Mouse (Mus musculus): ENCODE measurements at regions not wholly inside any gene's neighbourhood (a gene's known extent, or its start where the extent isn't known, plus 50 kb on each side); places are given as distances from the start of the nearest gene placed in this dataset.

GRCm38 (mm10) chr2:46297274-46297843, 1180.2 kb upstream of the Zeb2 start:
- TF ChIP-seq CTCF (IDR thresholded peaks at IDR 0.05) (no peak), EP300 (IDR thresholded peaks at IDR 0.05) (no peak)

Data from lung, postnatal 0 days (tissue).